In genomic region chr7:27804297-27805030, GRCm38 (mm10) we compare ENCODE assay signal across 8 mouse cellular contexts. TPM values are rescaled to one million over a fixed set of nuclear protein-coding genes. Genes with fewer than 3 reads are reported as not detected.
DNase-seq lines count a peak whose midpoint lies in the region; ATAC-seq lines count a peak whose summit lies in the region.

No protein-coding gene starts in this region.

- H3K27me3 ChIP-seq in hindbrain, embryonic 13.5 days, result no peaks in the 10 kb centered on the region

- peaks cover 21% of the 10 kb centered on the region for H3K36me3 ChIP-seq in hindbrain, embryonic 13.5 days

- peak overlapping the region; percentile 79 for H3K4me3 ChIP-seq in hindbrain, embryonic 13.5 days

- H3K4me1 ChIP-seq in hindbrain, embryonic 13.5 days (replicated peaks), result peaks cover 14% of the 10 kb centered on the region

- DNase-seq in NIH3T3 (ENCODE audit: low read depth), result peak; percentile 88
- DNase-seq in cerebellum, postnatal 10 days, result peak; percentile 77 to 80
- peak; percentile 42 to 76 for DNase-seq in frontal cortex, postnatal 10 days (ENCODE audit: low spot score in 2 of 2)
- peak; percentile 57 to 75 for DNase-seq in layer of hippocampus, postnatal 25 days (ENCODE audit: extremely low spot score in 1 of 2, low spot score in 1 of 2)
- DNase-seq in lung, postnatal 25 days (ENCODE audit: low spot score), result peak; percentile 87
- peak; percentile 83 for DNase-seq in retina, embryonic 14.5 days (ENCODE audit: low spot score)
- peak; percentile 81 for DNase-seq in thymus, postnatal 4 days

- ATAC-seq in hindbrain, embryonic 13.5 days (ENCODE audit: low FRiP score), result peak; percentile 91

- peak overlapping the region; percentile 96 for H3K4me2 ChIP-seq in hindbrain, embryonic 13.5 days

- H3K9me3 ChIP-seq in hindbrain, embryonic 13.5 days, result no peaks in the 10 kb centered on the region

- H3K9ac ChIP-seq in hindbrain, embryonic 13.5 days, result peak overlapping the region; percentile 84

- under 1% methylated on average over 25 of the region's 25 CpGs for WGBS in hindbrain, embryonic 13.5 days

- H3K27ac ChIP-seq in hindbrain, embryonic 13.5 days, result peak overlapping the region; percentile 53; the same call in 1 of the 2 replicates

RNA-seq across cellular contexts. Expression of gene Zfp626, which starts 2.5 kb away (rescaled TPM):
- 1.9 and 2.3 TPM in 2 replicates for polyA plus RNA-seq in hindbrain, embryonic 13.5 days (2015; fragmentation: Nextera tagmentation; extraction: Ambion mirVana)
- 1 to 10 TPM; 8.9 to 9.0 TPM for total RNA-seq in layer of hippocampus, postnatal 25 days (2021)

RNA-seq across cellular contexts. Expression of gene Zfp59, which starts 33.9 kb away (rescaled TPM):
- polyA plus RNA-seq in hindbrain, embryonic 13.5 days (2015; fragmentation: Nextera tagmentation; extraction: Ambion mirVana), result 10.5 and 11.0 TPM in 2 replicates
- total RNA-seq in layer of hippocampus, postnatal 25 days (2021), result 1 to 10 TPM; 4.0 to 4.8 TPM

RNA-seq across cellular contexts. Expression of gene Zfp607a, which starts 52.9 kb away (rescaled TPM):
- polyA plus RNA-seq in hindbrain, embryonic 13.5 days (2015; fragmentation: Nextera tagmentation; extraction: Ambion mirVana), result 1.4 and 1.6 TPM in 2 replicates
- 1 to 10 TPM; 2.2 to 2.3 TPM for total RNA-seq in layer of hippocampus, postnatal 25 days (2021)

Comparison
In these comparisons a context has a peak if more than half of its experiments do, and no peak if none do; other contexts are left out.
1. Peak in every context shown above with its lines: DNase-seq, ATAC-seq, H3K4me3 ChIP-seq and H3K27ac ChIP-seq.